Mouse (Mus musculus) adrenal gland, postnatal 4 days (tissue): ENCODE data around the gene Psmb8. TPM values are rescaled to one million over a fixed set of nuclear protein-coding genes. Genes with fewer than 3 reads are reported as not detected.

Source experiments
- DNase-seq, 2 experiments: peaks; one replicate each; pipeline ENCODE4 v3.0.0; 2021 to 2022; ENCODE audit warnings: low spot score in 2 of 2, mixed read lengths in 2 of 2
- long read RNA-seq, 2 experiments: library from polyadenylated mRNA; stranded (forward); transcript quantifications; one replicate each; pipeline ENCODE4 v2.0.0; 2021
- total RNA-seq, 2 experiments: library from RNA; stranded (reverse); gene quantifications; 2 replicates each; pipeline ENCODE4 v1.2.3; 2021

Gene Psmb8
- 10 to 100 TPM; 25.0 to 27.4 TPM for total RNA-seq
- long read RNA-seq, experiment 1, transcript Psmb8-201 (6 exons, 1,628 nt) = major isoform, 39 of 47 reads
- long read RNA-seq, experiment 1, partial matches to known transcripts = 3 of 47 reads
- long read RNA-seq, experiment 1, other reads (novel, unspliced or antisense) = 5 of 47 reads
- long read RNA-seq, experiment 2, transcript Psmb8-201 (6 exons, 1,628 nt) = major isoform, 46 of 54 reads
- long read RNA-seq, experiment 2, partial matches to known transcripts = 0 of 54 reads
- long read RNA-seq, experiment 2, other reads (novel, unspliced or antisense) = 8 of 54 reads

- peak; percentile 68 to 81 for DNase-seq
Measured at GRCm38 (mm10) chr17:34196941-34197894, at the start of gene Psmb8. TSS of gene Psmb8 (plus strand) at chr17:34197721.

GRCm38 (mm10) chr17:34152923-34153322 lies 44.6 kb upstream of the Psmb8 start, which contains the start of gene H2-DMb1:
TSS of gene H2-DMb1 (plus strand) at chr17:34153072.
- DNase-seq = no peak

DNA sequence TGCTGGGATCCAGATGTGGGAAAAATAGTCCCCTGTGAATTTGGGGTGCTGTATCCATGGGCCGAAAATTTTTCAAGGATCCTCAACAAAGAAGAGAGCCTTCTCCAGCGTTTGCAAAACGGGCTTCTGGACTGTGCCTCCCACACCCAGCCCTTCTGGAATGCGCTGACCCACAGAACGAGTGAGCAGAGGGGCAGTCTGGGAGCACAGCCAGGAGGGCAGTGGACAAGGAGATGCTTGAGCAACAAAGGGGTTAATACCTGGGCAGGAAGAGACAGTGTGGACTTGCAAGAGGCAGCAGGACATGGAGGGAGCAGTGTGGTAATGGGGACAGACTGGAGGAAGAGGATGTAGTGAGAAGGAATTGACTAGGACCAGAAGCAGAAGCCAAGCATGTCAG lies 42.0 kb upstream of the Psmb8 start:
- DNase-seq = no peak

DNA sequence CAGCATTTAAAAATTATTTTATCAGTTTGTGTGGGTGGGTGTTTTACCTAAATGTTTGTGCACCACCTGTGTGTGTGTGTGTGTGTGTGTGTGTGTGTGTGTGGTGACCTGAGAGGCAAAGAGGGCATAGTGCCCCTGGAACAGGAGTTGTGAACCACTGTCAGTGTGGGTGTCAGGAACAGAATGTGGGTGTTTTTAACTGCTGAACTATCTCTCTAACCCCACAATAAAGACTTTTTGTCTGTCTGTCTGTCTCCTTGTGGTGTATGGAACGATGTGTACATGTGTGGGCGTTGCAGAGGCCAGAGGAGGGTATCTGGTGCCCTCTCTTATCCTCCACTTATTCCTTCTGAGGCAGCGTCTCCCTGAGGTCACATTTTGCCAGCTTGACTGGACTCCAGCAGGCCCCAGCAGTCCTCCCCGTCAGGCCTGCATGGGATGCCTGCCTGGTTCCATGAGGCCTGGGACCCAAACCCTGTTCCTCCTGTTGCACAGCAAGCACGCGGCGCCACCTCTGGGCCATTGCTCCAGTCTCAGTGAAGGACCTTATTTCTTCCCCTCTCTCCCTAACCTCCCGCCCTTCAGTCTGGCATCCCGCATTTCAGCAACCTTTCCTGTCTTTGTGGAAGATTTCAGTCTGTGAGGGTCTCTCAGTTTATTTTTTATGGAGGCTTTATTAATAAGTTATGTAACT lies 33.2 kb upstream of the Psmb8 start:
- DNase-seq = no peak

GRCm38 (mm10) chr17:34165033-34165730 lies 32.3 kb upstream of the Psmb8 start:
- DNase-seq = no peak

GRCm38 (mm10) chr17:34169279-34169678 lies 28.2 kb upstream of the Psmb8 start:
- no peak for DNase-seq

- DNase-seq = no peak
Measured at GRCm38 (mm10) chr17:34170487-34170876, 27.0 kb upstream of the Psmb8 start.

DNA sequence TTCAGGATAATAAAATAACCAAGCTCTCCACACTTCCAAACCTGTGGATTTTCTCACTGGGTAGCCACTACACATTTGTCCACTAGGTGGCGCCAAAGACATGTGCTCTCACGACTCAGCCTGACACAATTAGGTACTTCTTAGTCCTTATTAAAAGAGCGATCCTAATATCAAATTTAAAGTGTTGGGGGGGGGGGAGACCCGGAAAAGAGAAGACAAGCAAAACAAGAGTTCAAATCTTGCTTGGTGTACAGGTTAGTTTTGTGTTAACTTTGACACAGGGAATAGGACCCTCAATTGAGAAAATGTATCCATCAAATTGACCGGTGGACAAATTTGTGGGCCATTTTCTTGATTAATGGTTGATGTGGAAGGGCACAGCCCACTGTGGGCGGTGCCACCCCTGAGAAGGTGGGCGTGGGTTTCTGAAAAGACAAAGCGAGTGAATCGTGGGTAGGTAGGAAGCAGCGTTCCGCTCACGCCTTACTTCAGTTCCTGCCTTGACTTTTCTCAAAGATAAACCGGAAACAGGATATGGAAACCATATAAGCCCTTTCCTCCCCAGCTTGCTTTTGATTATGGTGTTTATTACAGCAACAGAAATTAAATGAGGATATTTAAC lies 26.5 kb upstream of the Psmb8 start:
- peak; percentile 51 to 66 for DNase-seq

- no peak for DNase-seq
Measured at GRCm38 (mm10) chr17:34172528-34172927, 25.0 kb upstream of the Psmb8 start.

DNA sequence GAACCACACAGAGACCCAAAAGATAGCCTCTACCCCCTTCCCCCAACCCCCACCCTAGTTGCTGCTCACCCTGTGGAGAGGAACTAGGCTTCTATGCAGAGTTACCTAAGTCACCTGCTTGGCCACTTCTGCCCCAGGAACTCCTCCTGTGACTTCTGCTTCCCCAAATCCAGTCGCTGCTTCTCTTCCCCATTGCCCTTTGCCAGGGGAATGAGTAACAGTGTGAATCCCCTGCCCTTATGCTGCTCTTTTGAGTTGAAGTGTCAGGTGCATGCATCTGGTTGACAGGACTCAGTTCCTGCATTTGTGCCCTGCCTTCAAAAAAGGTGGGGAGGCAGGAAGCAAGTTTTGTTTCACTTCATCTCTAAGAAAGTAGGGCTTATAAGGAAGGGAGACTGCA lies 23.4 kb upstream of the Psmb8 start:
- no peak for DNase-seq

GRCm38 (mm10) chr17:34177179-34177578 lies 20.3 kb upstream of the Psmb8 start:
- DNase-seq = no peak

- DNase-seq = no peak
Measured at GRCm38 (mm10) chr17:34179019-34179418, 18.5 kb upstream of the Psmb8 start.

GRCm38 (mm10) chr17:34179913-34180859 lies 17.3 kb upstream of the Psmb8 start:
- no peak for DNase-seq

- DNase-seq = no peak
Measured at GRCm38 (mm10) chr17:34183564-34184219, 13.8 kb upstream of the Psmb8 start.

GRCm38 (mm10) chr17:34185526-34185925 lies 12.0 kb upstream of the Psmb8 start:
- no peak for DNase-seq

- no peak for DNase-seq
Measured at GRCm38 (mm10) chr17:34186885-34187260, 10.6 kb upstream of the Psmb8 start.

- DNase-seq = peak; percentile 98
Measured at GRCm38 (mm10) chr17:34187261-34187916, 10.1 kb upstream of the Psmb8 start, which contains the start of the genes Tap1 and Psmb9. TSS of gene Tap1 (plus strand) at chr17:34187553. TSS of gene Psmb9 (minus strand) at chr17:34187764.

DNA sequence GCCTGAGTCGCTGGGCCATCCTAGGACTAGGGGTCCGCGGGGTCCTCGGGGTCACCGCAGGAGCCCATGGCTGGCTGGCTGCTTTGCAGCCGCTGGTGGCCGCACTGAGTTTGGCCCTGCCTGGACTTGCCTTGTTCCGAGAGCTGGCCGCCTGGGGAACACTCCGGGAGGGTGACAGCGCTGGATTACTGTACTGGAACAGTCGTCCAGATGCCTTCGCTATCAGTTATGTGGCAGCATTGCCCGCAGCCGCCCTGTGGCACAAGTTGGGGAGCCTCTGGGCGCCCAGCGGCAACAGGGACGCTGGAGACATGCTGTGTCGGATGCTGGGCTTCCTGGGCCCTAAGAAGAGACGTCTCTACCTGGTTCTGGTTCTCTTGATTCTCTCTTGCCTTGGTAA lies 9.5 kb upstream of the Psmb8 start:
- DNase-seq = no peak
